Mouse (Mus musculus) thymus, postnatal 10 days (tissue): ENCODE measurements around the gene Map3k7.

Source experiments
- DNase-seq, 2 experiments: peaks; one replicate each; pipeline ENCODE4 v3.0.0; 2021; ENCODE audit warnings: low spot score in 2 of 2

Gene Map3k7

DNA sequence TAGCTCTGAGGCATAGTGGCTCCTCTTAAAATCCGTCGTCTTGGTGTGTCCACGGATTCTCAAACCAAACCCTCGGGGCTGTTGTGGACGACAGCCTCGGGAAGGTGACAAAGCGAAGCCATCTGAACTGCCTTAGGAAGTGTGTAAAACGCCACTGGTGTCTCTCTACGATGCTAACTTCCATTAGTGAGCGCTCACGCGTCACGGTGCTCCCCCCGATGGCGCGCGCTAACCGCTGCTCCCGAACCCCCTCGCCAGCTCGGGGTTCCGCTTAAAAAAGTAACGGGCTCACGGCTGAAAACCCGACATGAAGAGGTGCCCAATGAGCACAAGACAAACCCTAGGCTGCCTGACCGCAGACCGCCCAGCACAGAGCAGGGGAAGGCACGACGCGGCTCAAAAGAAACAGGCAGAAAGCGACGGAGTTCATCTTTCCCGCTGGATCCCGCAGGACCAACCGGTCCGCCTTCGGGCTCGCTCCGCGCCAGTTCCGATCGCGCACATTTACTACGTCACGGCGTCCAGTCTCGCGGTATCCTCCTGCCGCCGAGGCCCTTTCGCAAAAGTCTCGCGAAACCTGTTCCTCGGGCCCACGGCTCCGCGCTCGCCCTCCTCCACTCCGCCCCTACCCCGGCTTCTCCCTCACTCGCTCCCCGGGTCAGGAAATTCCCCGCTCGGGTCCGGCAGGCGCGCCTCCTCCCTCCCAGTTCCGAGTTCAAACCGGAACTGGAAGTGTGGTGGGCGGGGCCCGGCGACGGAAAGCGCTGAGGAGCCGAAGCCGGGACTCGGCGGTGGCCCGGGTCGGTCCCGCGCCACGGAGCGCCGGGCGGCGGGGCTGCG is at the start of gene Map3k7:
TSS of gene Map3k7 (plus strand) at position 744 of the 840 bp plus-strand sequence.
- DNase-seq: peak; percentile 86 to 89

GRCm38 (mm10) chr4:31915114-31915513 is 48.8 kb upstream of the Map3k7 start:
- DNase-seq: no peak

DNA sequence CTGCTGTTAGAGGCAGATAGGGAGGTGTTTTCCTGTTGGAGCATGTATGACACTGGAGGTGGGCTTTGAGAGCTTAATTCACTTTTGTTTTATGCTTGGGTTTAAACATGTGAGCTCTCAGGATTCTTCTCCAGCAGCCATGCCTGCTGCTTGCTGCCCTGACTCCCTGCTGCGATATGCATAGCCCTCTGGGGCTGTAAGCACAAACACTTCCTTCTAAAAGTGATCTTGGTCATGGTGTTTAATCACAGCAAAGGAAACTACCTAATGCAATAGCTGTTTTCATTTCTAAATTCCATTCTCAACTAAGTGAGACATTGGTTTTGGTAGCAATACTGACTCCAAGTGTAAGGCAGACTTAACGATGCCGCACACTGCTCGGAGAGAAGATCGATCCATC is 45.2 kb upstream of the Map3k7 start:
- no peak for DNase-seq

- no peak for DNase-seq
Measured at GRCm38 (mm10) chr4:31922215-31922614, 41.7 kb upstream of the Map3k7 start.

DNA sequence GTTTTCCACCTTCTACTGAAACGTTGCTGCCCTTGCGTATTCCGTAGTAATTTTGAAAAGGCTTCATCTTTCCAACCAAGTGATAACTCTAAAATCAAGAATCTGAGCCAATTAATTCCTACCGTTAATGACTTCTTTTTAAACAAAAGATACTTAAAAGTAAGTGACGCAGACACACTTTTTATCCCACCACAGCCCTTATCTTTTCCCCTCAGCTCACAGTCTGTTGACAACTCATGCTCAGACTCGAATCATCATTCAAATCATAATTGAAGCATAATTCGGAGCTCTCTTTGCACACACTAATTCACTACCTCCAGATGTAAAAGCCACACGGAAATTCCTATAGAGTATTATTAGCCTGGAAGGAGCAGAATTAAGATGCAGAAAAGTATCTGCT is 40.5 kb upstream of the Map3k7 start:
- DNase-seq: no peak

DNA sequence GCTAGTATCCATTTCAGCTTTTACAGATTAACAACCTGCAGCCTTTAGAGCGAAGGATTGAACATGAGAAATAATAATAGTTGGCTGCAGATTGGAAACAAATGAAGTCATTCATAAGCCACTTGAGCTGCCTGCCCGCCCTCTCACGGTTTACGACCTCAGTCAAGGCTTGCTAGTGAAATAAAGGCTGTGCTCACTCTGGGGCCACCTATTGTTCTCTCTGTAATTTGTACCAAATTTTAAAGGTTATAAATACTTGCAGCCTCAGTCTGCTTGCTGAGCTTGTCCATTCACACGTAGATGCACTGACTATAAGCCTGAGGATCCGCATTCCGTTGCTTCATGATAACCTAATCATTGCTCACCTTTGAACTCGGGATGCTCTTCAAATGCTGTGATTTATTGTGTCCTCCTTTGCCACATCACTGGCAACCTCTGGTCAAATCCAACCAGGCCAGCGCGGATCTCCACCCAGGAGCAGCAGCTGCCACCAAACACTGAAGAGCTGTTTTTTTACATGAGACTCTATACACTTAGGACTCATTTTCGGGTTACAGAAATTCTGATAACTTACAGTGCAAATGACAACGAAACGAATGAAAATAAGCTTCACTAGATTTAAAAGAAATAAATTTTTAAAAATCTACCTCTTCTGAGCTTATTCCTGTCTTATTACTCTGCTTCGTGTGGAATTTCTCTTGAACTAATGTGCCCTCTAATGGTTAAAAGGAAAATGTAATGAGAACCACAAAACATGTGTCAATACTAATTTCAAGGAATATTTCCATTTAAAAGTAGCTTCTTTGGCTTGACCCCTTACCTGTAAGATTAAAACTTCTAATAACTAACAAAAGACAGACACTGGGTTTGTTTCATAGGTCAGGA is 39.4 kb upstream of the Map3k7 start:
- DNase-seq: no peak

- no peak for DNase-seq
Measured at GRCm38 (mm10) chr4:31933171-31933570, 30.7 kb upstream of the Map3k7 start.

DNA sequence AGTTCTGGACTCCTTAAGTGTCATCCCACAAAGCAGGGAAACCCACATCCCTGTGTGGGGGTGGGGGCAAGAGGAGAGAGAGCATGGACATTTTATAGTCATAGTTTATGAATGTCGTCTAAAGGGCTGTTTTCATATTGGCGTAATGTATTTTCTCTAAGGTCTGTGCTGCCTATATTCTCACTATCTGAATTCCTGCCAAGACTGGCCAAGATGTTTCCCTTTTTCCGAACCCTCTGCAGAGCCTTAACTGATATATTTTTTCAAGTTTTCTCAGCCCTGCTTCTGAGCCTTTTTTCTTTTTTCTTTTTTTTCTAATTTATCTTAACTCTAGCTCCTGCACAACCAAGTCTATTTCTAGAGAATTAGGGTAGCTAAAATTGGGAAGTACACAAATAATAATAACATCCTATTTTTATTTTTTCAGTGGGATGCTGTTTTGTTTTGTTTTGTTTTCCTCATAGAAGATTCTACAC is 28.0 kb upstream of the Map3k7 start:
- no peak for DNase-seq

- no peak for DNase-seq
Measured at GRCm38 (mm10) chr4:31936358-31936757, 27.5 kb upstream of the Map3k7 start.

- no peak for DNase-seq
Measured at GRCm38 (mm10) chr4:31936911-31937375, 27.0 kb upstream of the Map3k7 start.

- DNase-seq: no peak
Measured at GRCm38 (mm10) chr4:31937376-31938281, 26.3 kb upstream of the Map3k7 start.

GRCm38 (mm10) chr4:31938416-31939106 is 25.3 kb upstream of the Map3k7 start:
- DNase-seq: peak in 1 of 2 experiments; percentile 8

DNA sequence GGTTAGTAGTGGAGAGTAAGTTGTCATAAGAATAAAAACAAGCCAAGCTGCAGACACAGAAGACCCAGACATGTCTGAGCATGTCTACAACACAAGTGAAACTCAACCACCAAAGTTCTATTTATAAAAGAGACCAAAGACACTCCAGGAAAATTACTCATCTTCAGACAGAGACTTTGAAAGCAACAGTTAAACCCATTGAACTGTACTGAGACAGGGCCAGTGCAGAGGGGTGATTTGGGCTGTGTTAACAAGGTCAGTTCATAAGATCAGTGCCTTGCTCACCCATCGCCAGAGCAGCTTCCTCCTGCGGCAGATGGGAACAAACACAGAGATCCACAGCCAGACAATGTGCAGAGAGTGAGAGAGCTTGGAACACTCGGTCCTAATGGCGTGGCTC is 22.3 kb upstream of the Map3k7 start:
- no peak for DNase-seq

- no peak for DNase-seq
Measured at GRCm38 (mm10) chr4:31943045-31943444, 20.9 kb upstream of the Map3k7 start.

GRCm38 (mm10) chr4:31964194-31964875 is 438 bp downstream of the Map3k7 start:
- no peak for DNase-seq

DNA sequence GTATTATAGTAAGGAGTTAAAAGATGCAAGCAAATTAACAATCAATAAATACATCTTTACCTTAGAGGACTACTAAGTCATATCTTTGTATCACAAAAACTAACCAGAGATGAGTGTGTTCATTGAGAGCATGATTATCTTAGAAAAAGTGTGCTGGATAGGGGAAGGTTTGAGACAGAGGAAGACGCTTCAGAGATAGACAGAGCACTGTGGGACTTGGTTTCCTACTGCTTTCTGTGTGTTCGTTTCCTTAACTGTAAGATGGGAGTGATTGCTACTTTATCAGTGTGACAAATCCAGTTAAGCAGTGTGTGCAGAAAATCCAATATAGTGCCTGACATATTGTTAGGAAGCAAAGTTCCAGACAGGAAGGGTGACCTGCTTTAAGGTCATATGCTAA is 1.3 kb downstream of the Map3k7 start:
- no peak for DNase-seq

GRCm38 (mm10) chr4:31971437-31971836 is 7.5 kb downstream of the Map3k7 start:
- no peak for DNase-seq

- peak in 1 of 2 experiments; percentile 14 for DNase-seq
Measured at GRCm38 (mm10) chr4:31972181-31972580, 8.3 kb downstream of the Map3k7 start.

GRCm38 (mm10) chr4:31975260-31975950 is 11.5 kb downstream of the Map3k7 start:
- no peak for DNase-seq

DNA sequence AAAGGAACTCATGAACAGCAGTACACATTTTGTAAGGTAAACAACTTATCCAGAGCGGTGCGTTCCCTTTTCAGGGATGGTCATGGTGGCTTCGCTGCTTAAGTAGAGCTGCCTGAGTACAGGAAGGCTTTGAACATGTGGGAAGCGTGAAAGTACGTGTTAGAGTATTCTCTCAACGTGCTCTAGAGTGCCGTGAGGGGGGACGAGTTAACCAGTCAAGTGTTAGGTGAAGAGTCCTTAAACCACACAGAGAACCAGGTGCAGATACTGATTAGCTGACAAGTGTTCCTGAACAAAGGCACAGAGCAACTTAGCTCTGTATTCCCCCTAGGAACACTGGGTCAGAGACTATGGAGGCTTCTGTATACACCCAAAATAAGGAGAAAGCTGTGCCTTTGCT is 18.0 kb downstream of the Map3k7 start:
- no peak for DNase-seq
